Mouse (Mus musculus) midbrain, postnatal 0 days (tissue): ENCODE data around the gene Lrrc2. TPM values are rescaled to one million over a fixed set of nuclear protein-coding genes. Genes with fewer than 3 reads are reported as not detected.

Experiments
- ATAC-seq: fragments of 200-750 bp; cut with Nextera tagmentation; 2 replicates; pipeline ENCODE4 v1.8.0; 2017; ENCODE audit warnings: moderate number of reproducible peaks, mild to moderate bottlenecking, moderate TSS enrichment, moderate library complexity; ENCODE audit not compliant: low FRiP score
- DNase-seq: peaks from one replicate; pipeline ENCODE4 v3.0.0-alpha.2; 2015; ENCODE audit warnings: low spot score
- H3K27ac ChIP-seq: fragments of 300-500 bp; sonication (generic); 2 replicates; pipeline ENCODE4 v1.5.1; 2014; ENCODE audit warnings: low read depth, mild to moderate bottlenecking, low read length, mixed read lengths
- H3K27me3 ChIP-seq: fragments of 300-500 bp; sonication (generic); 2 replicates; pipeline ENCODE4 v1.6.1; 2014; ENCODE audit warnings: low read length, control low read depth, mixed read lengths; ENCODE audit not compliant: insufficient read depth
- H3K36me3 ChIP-seq: fragments of 300-500 bp; sonication (generic); 2 replicates; pipeline ENCODE4 v1.6.1; 2014; ENCODE audit warnings: low read length, control low read depth, mixed read lengths; ENCODE audit not compliant: insufficient read depth
- H3K4me1 ChIP-seq: fragments of 300-500 bp; sonication (generic); 2 replicates; pipeline ENCODE4 v1.6.1; 2014; ENCODE audit warnings: mild to moderate bottlenecking, control low read depth, antibody characterized with exemption, low read length, mixed read lengths; ENCODE audit not compliant: insufficient read depth
- H3K4me2 ChIP-seq: fragments of 300-500 bp; sonication (generic); 2 replicates; pipeline ENCODE4 v1.6.1; 2014; ENCODE audit warnings: low read depth, mild to moderate bottlenecking, low read length, mixed read lengths; ENCODE audit not compliant: poor library complexity, severe bottlenecking
- H3K4me3 ChIP-seq: fragments of 300-500 bp; sonication (generic); 2 replicates; pipeline ENCODE4 v1.5.1; 2014; ENCODE audit warnings: low read depth, mild to moderate bottlenecking, low read length, moderate library complexity
- H3K9ac ChIP-seq: fragments of 300-500 bp; sonication (generic); replicated peaks from 2 replicates; pipeline ENCODE4 v1.6.1; 2014; ENCODE audit warnings: mild to moderate bottlenecking, low read length, moderate library complexity, mixed read lengths; ENCODE audit not compliant: poor library complexity, severe bottlenecking
- H3K9me3 ChIP-seq: fragments of 300-500 bp; sonication (generic); 2 replicates; pipeline ENCODE4 v1.6.1; 2016; ENCODE audit warnings: low read length, control low read depth
- CTCF ChIP-seq: IDR thresholded peaks from 2 replicates; pipeline ENCODE4 v1.5.1; 2016; ENCODE audit warnings: antibody characterized with exemption, mild to moderate bottlenecking
- WGBS: fragments of 180-500 bp; shearing (Covaris S2); extraction: QIAGEN DNeasy Blood & Tissue Kit; methylation state at CpG from one replicate; pipeline ENCODE4 v1.1.7; 2014; 5-methylcytosine and 5-hydroxymethylcytosine counted together
- microRNA-seq: library from miRNA; unstranded; fragments of <30 nt; microRNA quantifications from one replicate; pipeline ENCODE4, GENCODE M21; 2016; ENCODE audit warnings: borderline number of aligned reads
- polyA plus RNA-seq: library from polyadenylated mRNA; unstranded; fragments of >200 nt; fragmentation: Nextera tagmentation; extraction: Ambion mirVana; gene quantifications from 2 replicates; pipeline ENCODE4 v1.2.1, GENCODE M21; 2015
- total RNA-seq: library from RNA; depleted of rRNA; stranded (reverse); fragments of >200 nt; gene quantifications from 2 replicates; pipeline ENCODE4 v1.2.3, GENCODE M21; 2014; rRNA removed

The Lrrc2 gene
- total and polyA plus RNA-seq, 2 experiments from 2014 or later: 0.93 to 1.1 TPM

DNA sequence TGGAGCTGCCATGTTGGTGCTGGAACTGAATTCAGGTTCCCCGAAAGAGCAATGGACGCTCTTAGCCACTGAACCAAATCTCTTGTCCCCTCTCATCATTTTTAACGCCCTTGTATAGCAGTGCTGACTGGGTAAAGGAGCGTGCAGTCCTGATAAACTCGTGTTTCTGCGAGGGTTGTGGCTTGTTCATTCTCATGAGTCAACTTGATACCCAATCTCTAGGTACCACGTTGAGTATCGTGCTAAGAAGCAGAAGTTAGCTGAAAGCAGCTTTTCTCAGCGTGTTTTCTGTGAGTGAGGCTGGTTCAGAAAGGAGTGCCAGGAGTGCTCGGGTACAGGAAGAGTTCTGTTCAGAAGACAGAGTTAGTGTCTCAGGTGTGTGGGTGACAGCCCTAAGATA lies 75.4 kb downstream of the Lrrc2 start:
- no peaks in the 10 kb centered on the region for H3K4me1 ChIP-seq
- H3K36me3 ChIP-seq: no peaks in the 10 kb centered on the region
- no peaks in the 10 kb centered on the region for H3K27me3 ChIP-seq
- no peak overlapping the region for H3K9ac ChIP-seq
- no peak overlapping the region for H3K4me2 ChIP-seq
- H3K27ac ChIP-seq: no peak overlapping the region
- DNase-seq (no peak), ATAC-seq (no peak)
- no peaks in the 10 kb centered on the region for H3K9me3 ChIP-seq
- no peak overlapping the region for H3K4me3 ChIP-seq
- TF ChIP-seq CTCF: no peak
- WGBS: 91% methylated on average over 10 of the region's 10 CpGs

Small RNA genes within 50 kb of the gene (microRNA-seq; reads per million reads assigned to microRNA genes)
- not detected for gene Gm24269

Other genes with a start within 250 kb of the Lrrc2 start
- gene Myl3, start 209.7 kb upstream of the Lrrc2 start, total RNA-seq: 0.66 TPM in 1 of 2 replicates, not detected in the other
- gene Myl3, start 209.7 kb upstream of the Lrrc2 start, polyA plus RNA-seq: 0.29 TPM in 1 of 2 replicates, not detected in the other
- 14.6 and 20.8 TPM in 2 replicates for gene Pth1r, start 204.4 kb upstream of the Lrrc2 start, total RNA-seq
- gene Pth1r, start 204.4 kb upstream of the Lrrc2 start, polyA plus RNA-seq: 7.9 and 8.3 TPM in 2 replicates
- gene Prss42, start 153.4 kb upstream of the Lrrc2 start, total RNA-seq: not detected in 2 replicates
- gene Prss42, start 153.4 kb upstream of the Lrrc2 start, polyA plus RNA-seq: not detected in 2 replicates
- gene Prss44, start 137.6 kb upstream of the Lrrc2 start, total RNA-seq: not detected in 2 replicates
- not detected in 2 replicates for gene Prss44, start 137.6 kb upstream of the Lrrc2 start, polyA plus RNA-seq
- gene Prss43, start 124.9 kb upstream of the Lrrc2 start, total RNA-seq: not detected in 2 replicates
- 0.11 and 0.31 TPM in 2 replicates for gene Prss43, start 124.9 kb upstream of the Lrrc2 start, polyA plus RNA-seq
- gene Prss45, start 117.0 kb upstream of the Lrrc2 start, total RNA-seq: 1.2 TPM in 1 of 2 replicates, not detected in the other
- 0.46 and 0.54 TPM in 2 replicates for gene Prss45, start 117.0 kb upstream of the Lrrc2 start, polyA plus RNA-seq
- gene Prss46, start 107.0 kb upstream of the Lrrc2 start, total RNA-seq: not detected in 2 replicates
- gene Prss46, start 107.0 kb upstream of the Lrrc2 start, polyA plus RNA-seq: 0.12 TPM in 1 of 2 replicates, not detected in the other
- 0.57 and 1.0 TPM in 2 replicates for gene Prss50, start 93.6 kb upstream of the Lrrc2 start, total RNA-seq
- 1.3 and 1.5 TPM in 2 replicates for gene Prss50, start 93.6 kb upstream of the Lrrc2 start, polyA plus RNA-seq
- gene Als2cl, start 71.7 kb upstream of the Lrrc2 start, total RNA-seq: 5.8 and 9.0 TPM in 2 replicates
- 1.2 and 1.6 TPM in 2 replicates for gene Als2cl, start 71.7 kb upstream of the Lrrc2 start, polyA plus RNA-seq
- 3.7 and 7.6 TPM in 2 replicates for gene Tmie, start 71.4 kb upstream of the Lrrc2 start, total RNA-seq
- 6.6 and 7.6 TPM in 2 replicates for gene Tmie, start 71.4 kb upstream of the Lrrc2 start, polyA plus RNA-seq
- not detected in 2 replicates for gene Fam240a, start 34.7 kb upstream of the Lrrc2 start, total RNA-seq
- not detected in 2 replicates for gene Fam240a, start 34.7 kb upstream of the Lrrc2 start, polyA plus RNA-seq
- not detected in 2 replicates for gene Tdgf1, start 5.4 kb upstream of the Lrrc2 start, total RNA-seq
- gene Tdgf1, start 5.4 kb upstream of the Lrrc2 start, polyA plus RNA-seq: not detected in 2 replicates
- gene Rtp3, start 39.0 kb downstream of the Lrrc2 start, total RNA-seq: not detected in 2 replicates
- gene Rtp3, start 39.0 kb downstream of the Lrrc2 start, polyA plus RNA-seq: 0.06 TPM in 1 of 2 replicates, not detected in the other
- 0.93 TPM in 1 of 2 replicates, not detected in the other for gene Ltf, start 67.7 kb downstream of the Lrrc2 start, total RNA-seq
- 0.82 and 1.4 TPM in 2 replicates for gene Ltf, start 67.7 kb downstream of the Lrrc2 start, polyA plus RNA-seq
- 0.82 and 0.85 TPM in 2 replicates for gene Ccrl2, start 106.0 kb downstream of the Lrrc2 start, total RNA-seq
- 1.1 and 1.2 TPM in 2 replicates for gene Ccrl2, start 106.0 kb downstream of the Lrrc2 start, polyA plus RNA-seq
- 23.7 and 32.7 TPM in 2 replicates for gene Lrrfip2, start 166.0 kb downstream of the Lrrc2 start, total RNA-seq
- gene Lrrfip2, start 166.0 kb downstream of the Lrrc2 start, polyA plus RNA-seq: 42.2 and 44.0 TPM in 2 replicates